Mouse (Mus musculus): ENCODE data around the gene Pakap.

- no peak for TF ChIP-seq EP300 (IDR thresholded peaks at IDR 0.05; ENCODE audit: low read depth)
- no peak for TF ChIP-seq CTCF (IDR thresholded peaks at IDR 0.05; ENCODE audit: low read depth)
Measured at GRCm38 (mm10) chr4:57794547-57794946, 226.6 kb downstream of the Pakap start.

All from liver, embryonic 14.5 days (tissue).